Mouse (Mus musculus) midbrain, postnatal 0 days (tissue): ENCODE results near the gene Cnot2. TPM values are rescaled to one million over a fixed set of nuclear protein-coding genes. Genes with fewer than 3 reads are reported as not detected.

ENCODE experiments used
- ATAC-seq: fragments of 200-750 bp; cut with Nextera tagmentation; 2 replicates; pipeline ENCODE4 v1.8.0; 2017; ENCODE audit warnings: moderate number of reproducible peaks, mild to moderate bottlenecking, moderate TSS enrichment, moderate library complexity; ENCODE audit not compliant: low FRiP score
- DNase-seq: peaks from one replicate; pipeline ENCODE4 v3.0.0-alpha.2; 2015; ENCODE audit warnings: low spot score
- H3K27ac ChIP-seq: fragments of 300-500 bp; sonication (generic); 2 replicates; pipeline ENCODE4 v1.5.1; 2014; ENCODE audit warnings: low read depth, mild to moderate bottlenecking, low read length, mixed read lengths
- H3K27me3 ChIP-seq: fragments of 300-500 bp; sonication (generic); 2 replicates; pipeline ENCODE4 v1.6.1; 2014; ENCODE audit warnings: low read length, control low read depth, mixed read lengths; ENCODE audit not compliant: insufficient read depth
- H3K36me3 ChIP-seq: fragments of 300-500 bp; sonication (generic); 2 replicates; pipeline ENCODE4 v1.6.1; 2014; ENCODE audit warnings: low read length, control low read depth, mixed read lengths; ENCODE audit not compliant: insufficient read depth
- H3K4me1 ChIP-seq: fragments of 300-500 bp; sonication (generic); 2 replicates; pipeline ENCODE4 v1.6.1; 2014; ENCODE audit warnings: mild to moderate bottlenecking, control low read depth, antibody characterized with exemption, low read length, mixed read lengths; ENCODE audit not compliant: insufficient read depth
- H3K4me2 ChIP-seq: fragments of 300-500 bp; sonication (generic); 2 replicates; pipeline ENCODE4 v1.6.1; 2014; ENCODE audit warnings: low read depth, mild to moderate bottlenecking, low read length, mixed read lengths; ENCODE audit not compliant: poor library complexity, severe bottlenecking
- H3K4me3 ChIP-seq: fragments of 300-500 bp; sonication (generic); 2 replicates; pipeline ENCODE4 v1.5.1; 2014; ENCODE audit warnings: low read depth, mild to moderate bottlenecking, low read length, moderate library complexity
- H3K9ac ChIP-seq: fragments of 300-500 bp; sonication (generic); replicated peaks from 2 replicates; pipeline ENCODE4 v1.6.1; 2014; ENCODE audit warnings: mild to moderate bottlenecking, low read length, moderate library complexity, mixed read lengths; ENCODE audit not compliant: poor library complexity, severe bottlenecking
- H3K9me3 ChIP-seq: fragments of 300-500 bp; sonication (generic); 2 replicates; pipeline ENCODE4 v1.6.1; 2016; ENCODE audit warnings: low read length, control low read depth
- CTCF ChIP-seq: IDR thresholded peaks from 2 replicates; pipeline ENCODE4 v1.5.1; 2016; ENCODE audit warnings: antibody characterized with exemption, mild to moderate bottlenecking
- WGBS: fragments of 180-500 bp; shearing (Covaris S2); extraction: QIAGEN DNeasy Blood & Tissue Kit; methylation state at CpG from one replicate; pipeline ENCODE4 v1.1.7; 2014; 5-methylcytosine and 5-hydroxymethylcytosine counted together
- polyA plus RNA-seq: library from polyadenylated mRNA; unstranded; fragments of >200 nt; fragmentation: Nextera tagmentation; extraction: Ambion mirVana; gene quantifications from 2 replicates; pipeline ENCODE4 v1.2.1, GENCODE M21; 2015
- total RNA-seq: library from RNA; depleted of rRNA; stranded (reverse); fragments of >200 nt; gene quantifications from 2 replicates; pipeline ENCODE4 v1.2.3, GENCODE M21; 2014

Gene Cnot2
- total and polyA plus RNA-seq, 2 experiments from 2014 or later = 65.5 to 80.2 TPM

- H3K4me1 ChIP-seq = no peaks in the 10 kb centered on the region
- no peak overlapping the region for H3K27ac ChIP-seq
- H3K4me3 ChIP-seq = no peak overlapping the region
- WGBS = 79% methylated on average over 9 of the region's 9 CpGs
- ATAC-seq (no peak), DNase-seq (no peak)
- no peak overlapping the region for H3K9ac ChIP-seq
- H3K4me2 ChIP-seq = no peak overlapping the region
- H3K36me3 ChIP-seq = no peaks in the 10 kb centered on the region
- no peaks in the 10 kb centered on the region for H3K9me3 ChIP-seq
- H3K27me3 ChIP-seq = no peaks in the 10 kb centered on the region
- no peak for TF ChIP-seq CTCF
These were observed 130.7 kb downstream of the Cnot2 start for GRCm38 (mm10) chr10:116450621-116451020.

GRCm38 (mm10) chr10:116448166-116448565, 133.1 kb downstream of the Cnot2 start:
- WGBS = 97% methylated on average over 12 of the region's 12 CpGs
- H3K4me3 ChIP-seq = no peak overlapping the region
- ATAC-seq (no peak), DNase-seq (no peak)
- H3K9me3 ChIP-seq = no peaks in the 10 kb centered on the region
- H3K36me3 ChIP-seq = 0 out of 2 replicates have a peak, but pooled peaks cover 2% of the 10 kb centered on the region
- no peak overlapping the region for H3K9ac ChIP-seq
- no peaks in the 10 kb centered on the region for H3K27me3 ChIP-seq
- no peak overlapping the region for H3K4me2 ChIP-seq
- H3K27ac ChIP-seq = no peak overlapping the region
- TF ChIP-seq CTCF = no peak
- no peaks in the 10 kb centered on the region for H3K4me1 ChIP-seq

- DNase-seq (no peak), ATAC-seq (no peak)
- Histone ChIP-seq H3K27ac (no peak overlapping the region), H3K27me3 (no peaks in the 10 kb centered on the region), H3K36me3 (0 out of 2 replicates have a peak, but pooled peaks cover 2% of the 10 kb centered on the region), H3K4me1 (no peaks in the 10 kb centered on the region), H3K4me2 (no peak overlapping the region), H3K4me3 (no peak overlapping the region), H3K9ac (no peak overlapping the region), H3K9me3 (no peaks in the 10 kb centered on the region)
- WGBS = 92% methylated on average over 9 of the region's 9 CpGs
- no peak for TF ChIP-seq CTCF
These were observed 134.1 kb downstream of the Cnot2 start for GRCm38 (mm10) chr10:116447176-116447575.

- WGBS = 97% methylated on average over 10 of the region's 12 CpGs
- H3K9ac ChIP-seq = no peak overlapping the region
- H3K36me3 ChIP-seq = 0 out of 2 replicates have a peak, but pooled peaks cover 2% of the 10 kb centered on the region
- no peak for TF ChIP-seq CTCF
- DNase-seq = no peak
- no peak overlapping the region for H3K27ac ChIP-seq
- H3K4me1 ChIP-seq = no peaks in the 10 kb centered on the region
- no peaks in the 10 kb centered on the region for H3K27me3 ChIP-seq
- no peak overlapping the region for H3K4me2 ChIP-seq
- no peaks in the 10 kb centered on the region for H3K9me3 ChIP-seq
- no peak for ATAC-seq
- H3K4me3 ChIP-seq = no peak overlapping the region
These were observed 135.3 kb downstream of the Cnot2 start for GRCm38 (mm10) chr10:116446040-116446439.

GRCm38 (mm10) chr10:116444826-116445225, 136.5 kb downstream of the Cnot2 start:
- no peak overlapping the region for H3K27ac ChIP-seq
- ATAC-seq = no peak
- no peaks in the 10 kb centered on the region for H3K4me1 ChIP-seq
- no peak overlapping the region for H3K4me3 ChIP-seq
- no peaks in the 10 kb centered on the region for H3K27me3 ChIP-seq
- no peak overlapping the region for H3K4me2 ChIP-seq
- H3K9ac ChIP-seq = no peak overlapping the region
- H3K36me3 ChIP-seq = 0 out of 2 replicates have a peak, but pooled peaks cover 2% of the 10 kb centered on the region
- no peak for TF ChIP-seq CTCF
- DNase-seq = no peak
- WGBS = 94% methylated on average over 8 of the region's 8 CpGs
- H3K9me3 ChIP-seq = no peaks in the 10 kb centered on the region

- Histone ChIP-seq H3K36me3 (0 out of 2 replicates have a peak, but pooled peaks cover 2% of the 10 kb centered on the region), H3K27ac (no peak overlapping the region), H3K4me2 (no peak overlapping the region), H3K4me1 (no peaks in the 10 kb centered on the region), H3K9me3 (no peaks in the 10 kb centered on the region), H3K9ac (no peak overlapping the region), H3K27me3 (no peaks in the 10 kb centered on the region), H3K4me3 (no peak overlapping the region)
- DNase-seq (no peak), ATAC-seq (no peak)
- 95% methylated on average over 10 of the region's 10 CpGs for WGBS
- TF ChIP-seq CTCF = no peak
These were observed 136.9 kb downstream of the Cnot2 start for GRCm38 (mm10) chr10:116444371-116444770.
